Mouse (Mus musculus) cerebellum, adult 2 months (tissue): ENCODE measurements around the gene Babam2. TPM values are rescaled to one million over a fixed set of nuclear protein-coding genes. Genes with fewer than 3 reads are reported as not detected.
A peak's percentile ranks its signal among the peaks of the same experiment; 100 is the strongest.

Experiments
- DNase-seq, 2 experiments: peaks; one replicate each; pipeline ENCODE4 v3.0.0; 2021
- H3K27ac ChIP-seq: fragments of 200-500 bp; 2 replicates; pipeline ENCODE4 v1.5.1; 2012; ENCODE audit warnings: low read length, control low read depth, inconsistent platforms; ENCODE audit not compliant: insufficient read depth
- H3K27me3 ChIP-seq: fragments of 200-500 bp; 2 replicates; pipeline ENCODE4 v1.6.1; 2012; ENCODE audit warnings: inconsistent platforms, mild to moderate bottlenecking, low read length, moderate library complexity; ENCODE audit not compliant: control insufficient read depth, insufficient read depth
- H3K4me1 ChIP-seq: fragments of 200-500 bp; 2 replicates; pipeline ENCODE4 v1.6.1; 2011; ENCODE audit warnings: low read length; ENCODE audit not compliant: control insufficient read depth, insufficient read depth
- H3K4me3 ChIP-seq: fragments of 200-500 bp; replicated peaks from 2 replicates; pipeline ENCODE3; 2011; ENCODE audit warnings: mild to moderate bottlenecking, low read depth, low read length, control low read depth; ENCODE audit not compliant: insufficient read depth
- CTCF ChIP-seq: fragments of 200-500 bp; IDR thresholded peaks from 2 replicates; pipeline ENCODE4 v1.5.1; 2011; ENCODE audit warnings: low read depth, mild to moderate bottlenecking, control low read depth, low read length, moderate library complexity, borderline replicate concordance; ENCODE audit not compliant: insufficient read depth
- POLR2A ChIP-seq: fragments of 200-500 bp; IDR thresholded peaks from 2 replicates; pipeline ENCODE4 v1.6.1; 2011; ENCODE audit warnings: low read length, control low read depth, borderline replicate concordance; ENCODE audit not compliant: insufficient read depth
- WGBS: fragments of 180-500 bp; shearing (Covaris S2); methylation state at CpG from one replicate; pipeline ENCODE4 v1.1.7; 2018; 5-methylcytosine and 5-hydroxymethylcytosine counted together
- polyA plus RNA-seq: library from polyadenylated mRNA; depleted of rRNA; stranded (reverse); fragments of >200 nt; gene quantifications from 2 replicates; pipeline ENCODE4 v1.2.3, GENCODE M21; 2012

The Babam2 gene
- polyA plus RNA-seq, 1 experiment: 42.8 TPM

DNA sequence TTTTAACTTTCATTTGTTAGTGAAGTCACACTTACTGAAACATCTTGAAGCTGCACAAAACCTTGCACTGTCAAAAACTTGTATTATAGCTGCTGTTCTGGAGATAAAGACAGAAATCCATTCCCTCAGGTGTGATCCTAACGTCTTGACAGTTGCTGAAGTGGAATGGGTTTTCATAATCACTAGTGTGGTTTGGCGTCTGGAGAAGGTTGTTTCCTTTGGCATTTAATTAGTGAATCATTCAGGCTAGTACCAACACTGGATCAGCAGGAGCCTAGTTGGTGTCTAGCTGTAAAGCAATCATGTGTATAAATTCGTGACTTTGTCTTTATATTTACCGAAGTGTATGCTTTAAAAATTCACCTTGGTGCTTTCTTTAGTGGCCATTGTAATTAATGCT lies 1.4 kb downstream of the Babam2 start:
- 25% methylated on average over 4 of the region's 4 CpGs for WGBS
- Histone ChIP-seq H3K4me3 (no peak overlapping the region), H3K27ac (no peak overlapping the region)

DNA sequence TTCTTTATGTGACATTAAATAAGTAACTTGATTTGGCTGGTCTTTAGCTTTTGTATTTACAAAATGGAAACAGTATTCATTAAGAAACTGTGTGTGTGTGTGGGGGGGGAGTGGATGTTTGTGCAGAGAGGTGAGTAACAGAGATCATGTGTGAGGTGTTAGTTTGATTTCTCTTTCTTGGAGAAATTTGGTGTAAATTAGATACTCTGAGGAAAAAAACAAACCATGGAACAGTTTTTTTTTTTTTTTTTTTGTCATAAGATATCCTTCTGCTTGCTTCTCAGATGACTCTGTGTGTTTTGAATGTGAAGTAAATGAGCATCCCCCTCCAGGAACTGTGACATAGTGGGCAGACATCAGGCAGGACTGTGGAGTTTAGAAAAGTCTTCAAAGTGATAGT lies 1.9 kb downstream of the Babam2 start:
- no peak for DNase-seq
- Histone ChIP-seq H3K4me3 (no peak overlapping the region), H3K27me3 (no peaks in the 10 kb centered on the region), H3K27ac (no peak overlapping the region), H3K4me1 (peaks cover 2% of the 10 kb centered on the region; the same call in 1 of the 2 replicates)
- TF ChIP-seq POLR2A (no peak), CTCF (no peak)

More for the DNA sequence above, 1.4 kb downstream of the Babam2 start:
- TF ChIP-seq CTCF (no peak), POLR2A (no peak)
- no peaks in the 10 kb centered on the region for H3K27me3 ChIP-seq
- peak in 1 of 2 experiments; percentile 15 for DNase-seq
- peaks cover 2% of the 10 kb centered on the region; the same call in 1 of the 2 replicates for H3K4me1 ChIP-seq

DNA sequence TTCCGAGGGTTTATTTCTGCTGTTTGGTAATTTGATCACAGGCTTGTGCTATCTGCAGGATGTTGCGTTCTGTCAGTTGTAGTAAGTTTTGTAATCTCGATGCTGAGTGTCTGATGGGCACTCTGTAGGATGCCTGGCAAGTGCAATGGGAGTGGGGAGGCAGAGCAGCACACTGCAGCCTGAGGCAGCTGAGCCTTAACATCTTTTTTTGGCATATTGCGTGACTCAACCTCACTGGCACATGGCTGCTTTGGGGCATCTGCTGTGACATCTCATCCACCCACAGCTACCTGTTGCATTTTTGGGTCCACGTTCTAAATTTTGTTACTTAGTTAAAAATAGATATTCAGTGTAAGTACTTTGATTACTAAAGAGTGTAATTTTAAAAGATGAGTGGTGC lies 7.5 kb downstream of the Babam2 start:
- TF ChIP-seq CTCF (no peak), POLR2A (no peak)
- DNase-seq: peak in 1 of 2 experiments; percentile 15
- Histone ChIP-seq H3K4me1 (no peaks in the 10 kb centered on the region), H3K4me3 (no peak overlapping the region), H3K27me3 (no peaks in the 10 kb centered on the region), H3K27ac (no peak overlapping the region)
- WGBS: 48% methylated on average over 5 of the region's 5 CpGs

DNA sequence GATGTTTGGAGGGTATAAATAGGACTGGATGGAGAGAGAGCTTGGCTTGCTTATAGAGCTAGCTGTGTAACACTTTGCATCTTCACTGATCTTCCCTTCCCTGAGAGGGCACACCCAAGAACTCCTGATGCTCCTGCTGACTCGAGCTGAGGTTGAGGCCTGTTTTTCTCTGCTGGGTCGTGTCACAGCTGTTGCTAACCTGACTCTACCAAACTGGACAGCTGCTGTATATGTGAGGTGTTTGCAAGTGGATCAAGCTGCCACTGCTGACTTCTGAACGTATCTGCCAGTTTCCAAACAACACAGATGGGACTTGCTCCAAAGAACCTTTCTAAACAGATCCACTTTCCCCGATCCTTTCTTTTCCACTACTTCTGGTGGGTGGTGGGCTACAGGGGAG lies 9.3 kb downstream of the Babam2 start:
- TF ChIP-seq CTCF: no peak
- TF ChIP-seq POLR2A: no peak
- 70% methylated on average over 4 of the region's 4 CpGs for WGBS
- no peak overlapping the region for H3K4me3 ChIP-seq
- no peaks in the 10 kb centered on the region for H3K27me3 ChIP-seq
- no peak overlapping the region for H3K27ac ChIP-seq
- DNase-seq: no peak
- H3K4me1 ChIP-seq: no peaks in the 10 kb centered on the region

DNA sequence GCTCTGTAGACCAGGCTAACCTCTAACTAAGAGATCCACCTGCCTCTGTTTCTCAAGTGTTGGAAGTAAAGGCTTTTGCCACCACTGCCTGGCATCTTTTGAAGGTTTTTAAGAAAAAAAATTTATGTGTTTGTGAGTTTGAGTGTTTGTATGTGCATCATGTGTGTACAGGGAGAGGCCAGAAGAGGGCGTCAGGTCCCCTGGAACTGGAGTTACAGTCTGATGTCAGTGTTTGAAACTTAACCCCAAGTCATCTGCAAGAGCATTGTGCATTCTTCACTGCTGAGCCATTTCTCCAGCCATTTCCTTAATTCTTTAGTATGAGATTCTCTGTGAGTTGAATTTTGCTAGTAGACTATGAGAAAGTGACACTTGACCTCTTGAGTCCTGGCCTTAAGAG lies 11.9 kb downstream of the Babam2 start:
- Histone ChIP-seq H3K27me3 (no peaks in the 10 kb centered on the region), H3K27ac (no peak overlapping the region), H3K4me1 (no peaks in the 10 kb centered on the region), H3K4me3 (no peak overlapping the region)
- 91% methylated on average over 1 of the region's 1 CpGs for WGBS
- TF ChIP-seq POLR2A (no peak), CTCF (peak; percentile 31; the same call in 1 of the 2 replicates)
- DNase-seq: no peak

DNA sequence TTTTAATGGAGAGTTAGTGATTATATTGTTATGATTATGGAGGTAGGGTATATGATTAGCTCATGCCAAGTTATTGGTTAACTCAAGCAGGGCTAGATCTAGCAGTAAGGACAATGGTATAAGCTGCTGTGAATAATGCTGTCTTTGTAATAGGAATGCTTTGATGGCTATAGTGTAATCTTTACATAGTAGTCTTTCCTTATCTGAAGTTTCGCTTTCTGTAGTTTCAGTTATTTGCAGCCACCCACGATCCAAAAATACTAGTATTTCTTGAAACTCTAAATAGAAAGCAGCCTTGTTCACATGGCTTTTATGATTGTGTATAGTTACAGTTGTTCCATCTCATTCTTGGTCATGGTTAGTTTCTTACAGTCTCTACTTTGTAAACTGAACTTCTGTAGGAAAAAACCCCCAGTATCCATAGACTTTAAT lies 15.8 kb downstream of the Babam2 start:
- H3K27me3 ChIP-seq: no peaks in the 10 kb centered on the region
- H3K4me3 ChIP-seq: no peak overlapping the region
- DNase-seq: no peak
- H3K4me1 ChIP-seq: no peaks in the 10 kb centered on the region
- H3K27ac ChIP-seq: no peak overlapping the region
- 98% methylated on average over 2 of the region's 2 CpGs for WGBS
- TF ChIP-seq POLR2A: no peak

DNA sequence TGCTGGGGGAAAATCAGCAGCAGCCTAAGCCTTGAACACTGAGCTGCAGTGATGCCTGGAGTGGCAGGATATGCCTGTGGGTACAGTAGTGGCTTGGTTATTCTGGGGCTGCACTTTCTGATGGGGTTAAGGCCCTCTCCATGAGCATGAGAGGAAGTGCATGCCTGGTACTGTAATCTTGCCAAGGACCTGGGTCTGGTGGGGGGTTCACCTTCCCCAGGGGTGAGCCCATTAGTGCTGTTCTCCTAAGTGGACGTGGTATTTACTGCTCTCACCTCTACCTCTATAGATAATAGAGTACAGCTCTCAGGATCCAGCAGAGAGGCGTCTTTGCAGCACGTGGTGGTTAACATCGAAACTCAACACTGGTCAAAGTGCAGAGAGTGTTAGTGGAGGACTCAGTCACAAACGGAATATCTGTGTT lies 16.4 kb downstream of the Babam2 start:
- no peak for DNase-seq
- Histone ChIP-seq H3K27ac (no peak overlapping the region), H3K4me3 (no peak overlapping the region), H3K4me1 (no peaks in the 10 kb centered on the region), H3K27me3 (no peaks in the 10 kb centered on the region)
- TF ChIP-seq POLR2A: no peak
- TF ChIP-seq CTCF: no peak
- 88% methylated on average over 5 of the region's 5 CpGs for WGBS

DNA sequence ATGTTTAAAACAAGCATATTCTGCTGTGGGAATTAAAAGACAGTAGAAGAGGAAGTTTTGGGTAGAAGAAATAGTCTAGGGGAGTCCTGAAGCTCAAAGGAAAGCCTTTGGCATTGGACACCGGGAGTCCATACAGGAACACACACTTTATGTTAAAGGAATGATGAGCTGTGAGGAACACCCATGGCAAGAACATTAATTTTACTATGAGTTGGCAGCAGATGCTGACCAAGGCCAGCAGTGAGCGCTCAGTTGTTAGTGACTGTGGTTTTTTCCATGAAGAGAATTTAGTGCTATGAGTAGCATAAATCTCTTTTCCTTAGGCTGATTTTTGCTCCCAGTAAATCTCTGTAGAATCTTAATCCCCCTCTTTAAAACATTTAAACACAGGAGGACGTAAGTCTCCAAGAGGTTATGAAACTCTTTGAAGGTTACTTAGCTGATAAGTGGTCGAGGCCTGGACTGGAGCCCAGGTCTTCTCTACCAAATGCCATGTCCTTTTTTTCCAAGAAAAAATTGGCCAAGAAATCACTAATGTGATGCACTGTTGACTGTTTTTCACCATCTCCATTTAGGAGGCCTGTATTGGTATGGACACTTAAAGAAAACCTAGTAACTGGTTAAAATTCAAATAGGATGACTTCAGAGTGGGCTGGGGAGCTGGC lies 18.1 kb downstream of the Babam2 start:
- WGBS: 59% methylated on average over 4 of the region's 4 CpGs
- Histone ChIP-seq H3K4me1 (no peaks in the 10 kb centered on the region), H3K27me3 (no peaks in the 10 kb centered on the region), H3K4me3 (no peak overlapping the region), H3K27ac (no peak overlapping the region)
- peak in 1 of 2 experiments; percentile 25 for DNase-seq
- TF ChIP-seq POLR2A (no peak), CTCF (no peak)
